Mouse (Mus musculus) cerebral cortex, adult 2 months (tissue): ENCODE results near the gene Eps15.

Experiments
- WGBS: fragments of 180-500 bp; shearing (Covaris S2); methylation state at CpG from one replicate; pipeline ENCODE4 v1.1.7; 2018; 5-methylcytosine and 5-hydroxymethylcytosine counted together

Gene Eps15

DNA sequence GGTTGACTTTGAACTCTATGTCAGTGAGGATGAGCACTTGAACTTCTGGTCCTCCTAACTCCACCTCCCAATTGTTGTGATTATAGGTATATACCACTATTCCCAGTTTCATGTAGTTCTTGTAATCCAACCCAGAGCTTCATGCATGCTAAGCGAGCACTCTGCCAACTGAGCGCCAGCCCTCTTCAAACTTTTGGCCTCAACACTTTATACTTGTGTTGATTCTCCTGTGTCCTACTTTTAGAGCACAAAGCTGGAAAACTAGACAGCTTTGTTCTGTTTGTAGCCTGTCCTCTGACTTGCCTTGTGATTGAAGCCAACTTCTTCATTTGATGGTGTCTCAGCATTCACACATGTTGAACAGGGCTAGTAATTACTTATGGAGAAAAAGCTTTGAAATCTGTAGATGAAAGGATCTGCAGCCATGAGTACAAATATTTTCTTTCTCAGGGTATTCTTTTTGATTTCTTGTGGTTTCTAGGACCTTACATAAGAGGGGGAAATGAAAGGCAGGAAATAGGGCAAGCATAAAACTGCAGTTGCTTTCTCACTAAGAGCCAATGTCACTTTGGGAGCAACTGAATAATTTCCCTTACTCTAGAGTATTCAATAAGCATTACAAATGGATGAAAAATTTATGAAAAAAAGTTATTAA is 6.4 kb upstream of the Eps15 start:
- 72% methylated on average over 2 of the region's 2 CpGs for whole genome bisulfite sequencing

GRCm38 (mm10) chr4:109280459-109281160 is 542 bp downstream of the Eps15 start:
- WGBS: 3% methylated on average over 85 of the region's 85 CpGs

DNA sequence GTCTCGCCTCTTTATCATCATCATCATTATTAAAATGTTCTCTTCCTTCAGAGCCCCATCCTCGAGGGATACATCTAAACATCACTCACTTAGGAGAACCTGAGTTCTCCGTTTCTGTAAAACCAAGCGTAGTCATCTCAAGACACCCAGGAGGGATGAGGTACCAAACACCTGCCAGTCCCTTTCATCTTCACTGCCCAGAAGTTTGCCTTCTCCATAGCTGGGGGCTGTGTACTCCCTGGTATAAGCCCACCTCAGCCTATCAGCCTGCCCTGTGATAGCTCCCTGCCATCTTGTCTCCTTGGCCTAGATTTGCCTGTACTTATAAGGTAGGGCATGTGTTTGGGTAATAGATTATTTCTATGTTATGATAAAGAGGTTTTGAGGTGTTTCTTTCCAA is 1.1 kb downstream of the Eps15 start:
- 39% methylated on average over 4 of the region's 4 CpGs for WGBS

- 50% methylated on average over 1 of the region's 1 CpGs for WGBS
Measured at GRCm38 (mm10) chr4:109281946-109282345, 1.9 kb downstream of the Eps15 start.

DNA sequence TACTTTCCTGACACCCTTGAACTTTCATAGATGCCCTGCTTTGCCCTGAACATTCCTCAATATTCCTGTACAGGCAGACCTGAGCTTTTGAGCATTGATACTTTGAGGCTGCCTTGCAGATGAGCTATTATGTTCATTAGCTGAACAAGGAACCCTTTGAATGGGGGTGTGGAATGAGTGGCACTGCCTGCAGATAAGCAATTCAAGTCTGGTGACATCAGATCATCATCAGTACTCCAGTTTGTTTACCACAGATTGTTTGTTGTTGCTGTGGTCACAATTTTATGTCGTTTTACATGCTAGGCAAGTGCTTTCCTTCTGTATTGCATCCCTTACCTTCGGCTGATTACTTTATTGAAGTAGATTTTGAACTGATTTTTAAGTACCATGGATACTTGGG is 16.4 kb downstream of the Eps15 start:
- WGBS: 62% methylated on average over 2 of the region's 2 CpGs

DNA sequence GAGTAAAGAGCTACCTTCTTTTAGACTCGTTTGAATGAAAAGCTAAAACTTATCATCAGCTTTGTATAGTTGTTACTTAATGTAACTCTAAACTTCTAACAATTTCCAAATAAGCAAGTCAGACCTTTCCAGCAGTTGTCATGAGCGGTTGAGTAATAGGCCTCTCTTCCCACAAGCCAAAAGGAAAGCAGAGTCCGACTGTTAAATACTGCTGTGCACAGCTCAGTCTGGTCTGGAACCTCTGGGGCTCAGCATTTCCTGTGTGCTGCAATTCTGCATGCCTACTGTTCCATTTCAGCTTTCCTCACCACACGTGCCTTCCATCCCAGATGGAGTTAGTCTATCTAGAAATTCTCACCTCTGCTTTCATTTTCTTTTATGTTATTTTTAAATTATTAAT is 56.7 kb downstream of the Eps15 start:
- 85% methylated on average over 4 of the region's 4 CpGs for WGBS

GRCm38 (mm10) chr4:109341222-109341621 is 61.2 kb downstream of the Eps15 start:
- 48% methylated on average over 1 of the region's 1 CpGs for WGBS

- 22% methylated on average over 4 of the region's 4 CpGs for WGBS
Measured at GRCm38 (mm10) chr4:109342783-109343485, 62.9 kb downstream of the Eps15 start.

- 32% methylated on average over 5 of the region's 5 CpGs for WGBS
Measured at GRCm38 (mm10) chr4:109343909-109344308, 63.8 kb downstream of the Eps15 start.

DNA sequence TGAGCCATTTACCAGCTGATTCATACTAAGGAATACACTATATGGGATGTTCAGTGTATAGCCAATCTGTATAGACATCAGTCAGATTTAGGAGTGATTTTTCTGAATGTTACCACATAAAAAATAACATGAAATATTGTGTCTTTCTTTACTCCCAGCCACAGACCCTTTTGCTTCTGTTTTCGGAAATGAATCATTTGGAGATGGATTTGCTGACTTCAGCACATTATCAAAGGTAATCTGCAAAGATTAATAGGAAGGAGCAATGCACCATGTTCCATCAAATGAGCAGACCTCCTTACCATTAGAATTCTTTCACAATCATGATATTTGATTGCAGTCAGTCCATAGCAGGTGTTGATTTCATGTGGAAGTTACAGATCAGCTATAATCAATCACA is 98.0 kb downstream of the Eps15 start:
- WGBS: 98% methylated on average over 1 of the region's 1 CpGs

GRCm38 (mm10) chr4:109382457-109382856 is 102.4 kb downstream of the Eps15 start:
- WGBS: 61% methylated on average over 2 of the region's 2 CpGs

DNA sequence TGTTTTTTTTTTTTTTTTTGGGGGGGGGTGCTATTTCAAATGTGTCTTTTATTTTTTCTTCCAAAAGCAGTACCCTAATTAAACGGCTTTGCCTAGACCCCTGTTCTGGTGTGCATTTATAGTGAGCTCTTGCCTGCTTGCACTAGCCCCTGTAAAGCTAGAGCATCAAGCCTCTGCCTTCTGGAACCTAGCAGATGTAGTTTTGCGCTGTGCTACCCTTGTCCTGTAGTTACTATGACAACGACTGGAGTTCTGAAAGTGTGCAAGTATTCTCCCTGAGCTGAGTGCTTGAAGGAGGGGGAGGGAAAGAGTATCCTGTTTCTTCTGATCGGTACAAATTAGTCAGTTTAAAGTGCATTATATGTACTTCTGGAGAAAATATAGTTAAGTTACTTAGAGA is 105.5 kb downstream of the Eps15 start:
- WGBS: 31% methylated on average over 4 of the region's 4 CpGs

DNA sequence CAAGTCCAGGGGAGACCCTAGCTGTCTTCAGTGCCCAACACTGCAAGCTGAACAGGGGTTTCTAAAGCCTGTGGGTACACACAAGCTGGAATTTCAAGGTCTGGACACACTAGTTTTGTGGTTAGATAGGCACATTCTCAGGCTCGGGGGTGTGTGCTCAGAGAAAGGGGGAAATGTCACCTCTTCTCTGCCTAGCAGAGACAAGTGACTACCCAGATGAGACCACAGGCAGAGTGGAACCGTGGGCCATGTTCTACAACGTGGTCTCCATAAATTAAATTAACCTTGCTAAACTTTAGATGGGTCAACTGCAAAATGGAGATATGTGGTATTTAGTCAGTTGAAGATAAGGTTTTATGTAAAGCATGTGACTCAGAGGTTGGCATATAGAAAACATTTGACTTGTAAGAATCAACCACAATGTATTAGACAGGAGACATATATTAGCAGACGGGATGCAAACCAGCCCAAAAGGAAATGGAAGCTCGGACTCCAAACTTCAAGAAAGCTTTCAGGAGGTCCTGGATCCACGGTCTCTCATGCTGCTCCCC is 113.2 kb downstream of the Eps15 start:
- WGBS: 84% methylated on average over 6 of the region's 6 CpGs

DNA sequence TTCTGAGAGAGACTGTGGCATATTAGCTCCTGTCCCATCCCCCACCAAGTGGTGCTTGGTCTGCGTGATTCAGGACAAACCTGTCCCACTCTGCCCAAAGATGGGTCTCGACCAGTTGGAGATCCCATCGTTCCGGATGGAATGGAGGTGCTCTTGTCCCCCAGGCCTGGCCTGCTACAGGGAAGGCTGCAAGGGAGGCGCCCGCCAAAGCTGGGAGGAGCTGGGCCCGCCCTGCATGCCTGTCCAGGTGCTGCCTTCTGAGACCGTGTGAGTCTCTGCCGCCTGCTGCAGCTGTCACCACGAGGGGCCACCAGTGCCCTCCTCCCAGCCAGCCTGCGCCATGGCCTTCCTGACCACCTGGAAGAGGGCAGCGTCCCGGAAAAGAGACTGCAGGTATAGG is 113.8 kb downstream of the Eps15 start:
- 14% methylated on average over 13 of the region's 13 CpGs for WGBS

GRCm38 (mm10) chr4:109394314-109395074 is 114.4 kb downstream of the Eps15 start:
- 36% methylated on average over 13 of the region's 13 CpGs for WGBS

DNA sequence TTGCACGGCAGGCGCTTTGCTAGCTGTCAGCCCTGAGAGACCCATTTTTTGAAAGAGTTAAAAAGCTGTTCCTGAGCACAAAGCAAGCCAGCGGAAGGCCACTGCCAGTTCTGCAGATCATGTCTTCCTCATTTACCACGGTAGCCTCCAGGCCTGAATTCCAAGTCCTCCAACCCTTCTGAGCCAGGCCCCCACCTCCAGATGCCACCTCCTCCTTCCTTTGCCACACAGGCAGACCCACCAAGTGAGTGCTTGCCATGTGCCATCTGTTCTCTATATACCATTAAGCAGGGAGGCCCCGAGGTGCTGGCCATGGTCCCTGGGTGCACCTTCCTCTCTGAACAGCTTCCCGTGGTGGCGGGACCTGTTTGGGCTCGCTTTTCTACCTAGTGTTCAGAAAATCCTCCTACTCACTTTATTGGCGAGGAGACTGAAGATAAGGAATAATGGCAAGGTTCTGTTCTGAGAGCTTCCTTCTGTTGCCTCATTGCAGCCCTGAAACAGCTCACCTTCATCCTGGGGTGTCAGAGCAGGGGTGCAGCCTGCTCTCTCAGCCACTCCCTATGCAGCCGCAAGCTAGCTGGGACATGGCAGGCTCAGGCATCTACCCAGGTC is 120.4 kb downstream of the Eps15 start:
- WGBS: 75% methylated on average over 10 of the region's 10 CpGs

DNA sequence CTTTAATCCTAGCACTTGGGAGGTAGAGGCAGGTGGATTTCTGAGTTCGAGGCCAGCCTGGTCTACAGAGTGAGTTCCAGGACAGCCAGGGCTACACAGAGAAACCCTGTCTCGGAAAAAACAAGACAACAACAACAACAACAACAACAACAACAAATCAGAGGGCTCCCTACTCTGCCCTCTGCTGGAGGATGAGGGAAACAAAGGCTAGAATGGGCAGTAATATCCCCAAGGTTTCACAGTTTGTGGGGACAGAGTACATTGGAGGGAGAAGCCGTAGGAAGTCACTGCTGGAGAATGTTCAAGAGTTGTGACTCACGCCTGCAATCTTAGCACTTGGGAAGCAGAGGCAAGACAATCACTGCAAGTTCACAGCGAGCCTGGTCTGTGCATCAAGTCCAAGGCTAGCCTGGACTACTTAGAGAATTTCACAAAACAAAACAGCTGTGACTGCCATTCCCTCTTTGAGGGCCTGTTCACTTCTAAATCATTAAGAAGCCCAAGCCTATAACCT is 121.2 kb downstream of the Eps15 start:
- WGBS: 70% methylated on average over 5 of the region's 5 CpGs

- 90% methylated on average over 3 of the region's 3 CpGs for WGBS
Measured at GRCm38 (mm10) chr4:109404908-109405307, 124.8 kb downstream of the Eps15 start.

- 64% methylated on average over 8 of the region's 8 CpGs for WGBS
Measured at GRCm38 (mm10) chr4:109405415-109405814, 125.3 kb downstream of the Eps15 start.

DNA sequence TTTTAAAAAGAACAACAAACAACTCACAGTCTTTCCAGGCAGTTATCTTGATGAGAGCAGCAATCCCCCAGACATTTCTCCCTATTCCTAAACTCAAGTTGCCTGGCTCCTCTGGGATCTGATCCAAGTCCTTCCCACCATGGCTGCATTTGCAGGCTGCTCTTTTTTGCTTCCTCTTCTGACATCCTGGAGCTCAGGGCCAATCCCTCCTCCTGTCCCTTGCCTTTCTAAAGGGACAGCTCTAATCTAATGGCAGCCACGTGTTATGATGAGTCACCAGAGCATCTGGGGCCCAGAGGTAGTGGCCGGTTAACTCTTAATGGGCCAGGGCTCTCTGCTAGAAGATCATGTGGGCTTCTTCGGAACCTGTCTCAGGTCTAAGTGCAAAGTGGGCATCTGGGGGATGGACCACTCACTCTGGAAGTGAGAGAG is 126.0 kb downstream of the Eps15 start:
- WGBS: 14% methylated on average over 3 of the region's 3 CpGs
